Mouse (Mus musculus) thymus, postnatal 36 days (tissue): Measurements from ENCODE around the gene Zscan2.

Source experiments
- DNase-seq, 2 experiments: peaks; one replicate each; pipeline ENCODE4 v3.0.0; 2022; ENCODE audit warnings: mixed read lengths in 2 of 2

The Zscan2 gene

GRCm38 (mm10) chr7:80860729-80861274, at the start of gene Zscan2:
Zscan2 (plus strand) TSS chr7:80860920.
- peak; percentile 88 to 92 for DNase-seq

DNA sequence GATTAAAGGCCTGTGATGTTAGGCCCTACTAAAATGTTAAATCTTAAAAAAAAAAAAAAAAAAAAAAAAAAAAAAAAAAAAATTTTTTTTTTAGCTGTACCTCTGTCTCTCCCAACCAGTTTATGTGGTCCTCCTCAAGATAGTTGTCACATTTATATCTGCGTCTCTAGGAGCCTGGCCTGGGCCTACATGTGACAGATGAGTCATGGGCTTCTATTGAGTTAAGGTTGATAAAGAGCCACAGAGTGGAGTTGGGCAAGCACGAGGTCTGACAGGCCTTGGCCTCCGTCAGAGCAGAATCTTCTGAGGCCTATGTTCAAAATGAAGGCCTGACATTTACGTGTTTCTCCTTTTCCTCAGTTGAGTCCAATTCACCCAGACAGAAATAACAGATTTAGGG, 47.3 kb upstream of the Zscan2 start:
- no peak for DNase-seq

- DNase-seq: no peak
These were observed 44.1 kb upstream of the Zscan2 start for GRCm38 (mm10) chr7:80816641-80817040.

DNA sequence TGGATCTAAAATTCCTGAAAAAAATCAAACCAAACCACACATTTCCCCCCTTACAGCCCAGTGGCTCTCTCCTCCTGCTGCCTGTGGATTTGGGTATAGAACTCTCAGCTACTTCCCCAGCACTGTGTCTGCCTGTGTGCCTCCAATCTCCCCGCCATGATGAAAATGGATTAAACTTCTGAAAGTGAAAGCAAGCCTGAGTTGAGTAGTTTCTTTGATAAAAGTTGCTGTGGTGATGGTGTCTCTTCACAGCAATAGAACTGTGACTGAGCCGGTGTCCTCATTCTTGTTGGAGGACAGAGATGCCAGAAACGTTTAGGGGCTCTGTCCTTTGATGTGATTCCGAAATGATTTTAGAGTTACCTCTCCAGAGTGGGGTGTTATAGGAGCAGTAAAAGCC, 39.9 kb upstream of the Zscan2 start:
- DNase-seq: no peak

- no peak for DNase-seq
These were observed 37.5 kb upstream of the Zscan2 start for GRCm38 (mm10) chr7:80823267-80823666.

GRCm38 (mm10) chr7:80823875-80824682, 36.6 kb upstream of the Zscan2 start:
- no peak for DNase-seq

DNA sequence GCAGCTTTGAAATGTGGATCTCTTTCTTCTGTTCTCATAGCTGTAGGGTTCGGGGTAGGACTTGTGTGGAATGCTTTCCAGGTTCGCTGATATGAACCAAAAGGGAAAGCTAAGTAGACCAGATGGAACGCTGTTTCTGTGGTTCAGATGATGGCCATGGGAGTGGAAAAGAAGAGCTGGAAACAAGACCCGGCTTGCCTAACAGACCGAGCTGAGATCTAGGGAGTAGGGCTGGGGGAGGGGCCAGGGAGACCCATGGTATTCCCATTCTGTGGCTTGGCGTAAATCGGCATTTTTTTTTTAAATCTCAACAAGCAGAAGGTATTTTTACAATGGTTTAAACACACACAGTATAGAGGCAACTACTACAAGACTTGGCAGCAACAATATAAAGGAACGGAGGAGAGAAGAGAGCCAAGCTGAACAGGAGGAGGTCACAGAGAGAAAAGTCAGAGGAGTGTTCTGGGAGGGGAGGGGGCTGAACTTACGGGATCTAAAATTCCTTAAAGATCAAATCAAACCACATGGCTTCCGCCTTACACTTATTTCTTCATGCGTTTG, 34.8 kb upstream of the Zscan2 start, which contains the start of gene Iqgap1:
Iqgap1 (minus strand) TSS at position 132 of the 561 bp plus-strand sequence.
- no peak for DNase-seq

DNA sequence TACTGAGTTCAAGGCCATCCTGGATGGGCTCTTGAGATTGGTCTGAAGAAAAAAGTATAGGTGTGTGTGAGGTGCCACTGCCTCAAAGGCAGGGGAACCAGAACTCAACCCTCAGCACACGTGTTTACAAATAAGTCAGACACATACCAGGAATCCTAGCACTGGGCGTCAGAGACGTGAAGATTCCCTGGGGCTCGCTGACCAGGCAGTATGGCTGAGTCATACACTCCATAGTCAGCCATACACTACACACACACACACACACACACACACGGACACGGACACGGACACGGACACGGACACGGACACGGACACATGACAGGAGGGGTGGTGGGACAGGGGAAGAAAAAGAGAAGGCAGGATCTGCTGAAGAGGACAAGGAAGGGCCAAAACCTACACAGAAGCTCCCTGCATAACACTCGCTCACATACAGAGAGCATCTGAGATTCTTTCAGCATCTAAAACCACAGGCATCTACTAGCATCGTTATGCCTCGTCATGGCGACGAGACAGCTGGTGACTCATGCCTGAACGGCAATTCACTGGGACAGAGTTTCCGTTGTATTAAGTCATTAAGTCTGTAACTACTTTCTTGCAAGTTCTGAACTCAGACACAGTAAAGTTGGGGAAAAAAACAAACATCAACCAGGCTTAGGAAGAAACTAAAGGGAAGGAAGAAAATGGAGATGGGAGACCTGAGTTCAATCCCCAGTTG, 32.4 kb upstream of the Zscan2 start:
- peak; percentile 43 to 63 for DNase-seq

- peak in 1 of 2 experiments; percentile 17 for DNase-seq
These were observed 30.4 kb upstream of the Zscan2 start for GRCm38 (mm10) chr7:80830193-80830803.

GRCm38 (mm10) chr7:80832191-80832590, 28.5 kb upstream of the Zscan2 start:
- peak; percentile 62 to 74 for DNase-seq

DNA sequence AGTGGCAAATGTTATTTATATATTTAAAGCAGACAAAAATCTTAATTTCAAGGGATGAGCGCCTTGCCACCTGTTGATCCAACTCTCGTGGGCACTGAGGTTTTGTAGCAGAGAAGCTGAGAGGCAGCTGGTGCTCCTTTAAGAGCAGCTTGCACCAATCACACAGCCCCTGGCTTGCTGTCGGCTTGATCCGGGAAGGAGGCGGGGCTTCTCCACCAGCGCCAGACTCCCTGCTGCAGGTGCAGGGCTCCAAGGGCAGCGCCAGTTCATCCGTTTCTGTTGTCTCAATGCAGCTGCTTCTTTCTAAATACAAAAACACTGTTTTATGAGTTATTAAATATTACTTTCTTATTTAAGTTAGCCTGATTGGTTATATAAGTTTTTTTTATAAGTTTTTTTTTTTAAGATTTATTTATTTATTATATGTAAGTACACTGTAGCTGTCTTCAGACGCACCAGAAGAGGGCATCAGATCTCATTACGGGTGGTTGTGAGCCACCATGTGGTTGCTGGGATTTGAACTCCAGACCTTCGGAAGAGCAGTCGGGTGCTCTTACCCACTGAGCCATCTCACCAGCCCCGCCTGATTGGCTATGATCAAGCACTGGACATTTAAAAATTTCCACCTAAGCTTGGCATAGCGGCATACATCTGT, 27.6 kb upstream of the Zscan2 start:
- DNase-seq: peak; percentile 87 to 95

- DNase-seq: peak; percentile 41 to 63
These were observed 26.8 kb upstream of the Zscan2 start for GRCm38 (mm10) chr7:80833651-80834532.

DNA sequence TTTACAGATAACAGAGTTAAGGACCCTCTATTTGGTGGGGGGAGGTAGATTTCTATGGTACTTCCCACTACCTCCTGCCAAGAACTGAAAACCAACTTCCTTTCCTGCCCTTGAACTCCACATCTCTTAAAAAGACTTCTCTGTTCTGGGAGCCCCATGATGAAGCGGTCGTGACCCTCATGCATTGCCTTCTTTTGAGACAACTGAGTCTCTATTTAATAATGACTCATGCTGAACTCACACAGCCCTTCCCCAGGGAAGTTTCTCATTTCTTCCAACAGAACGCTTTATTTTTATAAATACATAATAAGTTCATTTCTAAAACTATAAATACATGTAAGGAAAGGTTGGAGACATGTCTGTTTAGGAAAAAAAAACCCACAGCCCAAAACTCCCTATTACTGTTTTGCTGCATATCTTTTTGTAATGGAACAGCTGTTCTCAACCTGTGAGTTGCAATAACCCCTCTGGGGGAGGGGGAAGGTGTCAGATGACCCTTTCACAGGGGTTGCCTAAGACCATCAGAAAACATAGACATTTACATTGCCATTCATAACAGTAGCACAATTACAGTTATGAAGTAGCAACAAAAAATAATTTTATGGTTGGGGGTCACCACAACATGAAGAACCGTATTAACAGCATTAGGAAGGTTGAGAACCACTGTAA, 24.6 kb upstream of the Zscan2 start:
- no peak for DNase-seq

DNA sequence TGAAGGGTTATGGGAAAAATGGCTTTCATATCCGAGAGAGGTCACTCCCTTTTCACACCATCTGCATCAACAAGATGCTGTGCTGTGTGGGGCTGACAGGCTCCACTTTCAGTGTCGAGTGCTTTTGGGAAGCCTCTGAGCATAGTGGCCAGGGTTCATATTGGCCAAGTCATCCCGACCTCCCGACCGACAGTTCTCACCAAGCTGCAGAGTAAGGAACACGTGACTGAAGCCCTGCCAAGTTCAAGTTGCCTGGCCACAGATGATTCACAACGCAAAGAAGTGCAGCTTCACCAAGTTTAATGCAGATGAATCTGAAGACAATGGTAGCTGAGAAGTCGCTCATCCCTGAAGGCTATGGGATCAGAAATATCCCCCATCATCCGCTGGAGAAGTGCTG, 23.0 kb upstream of the Zscan2 start:
- DNase-seq: no peak

DNA sequence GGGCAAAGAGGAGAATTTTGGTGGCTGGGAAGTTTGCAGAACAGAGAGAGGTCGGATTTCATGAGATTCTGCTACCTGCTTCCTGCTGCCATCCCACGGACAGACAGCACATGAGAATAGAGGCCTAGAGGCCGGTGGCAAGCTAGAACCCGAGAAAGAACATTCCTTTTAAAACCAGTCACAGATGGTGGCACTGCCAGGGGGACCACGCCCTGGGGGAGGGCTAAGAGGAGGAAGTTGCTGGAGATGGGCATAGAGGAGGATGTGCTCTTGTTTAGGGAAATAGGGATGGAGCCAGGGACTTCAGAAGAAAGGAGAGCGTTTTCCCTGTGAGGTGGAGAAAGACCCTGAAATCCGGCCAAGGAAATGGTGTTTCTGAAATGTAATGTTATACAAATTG, 22.5 kb upstream of the Zscan2 start:
- no peak for DNase-seq

- DNase-seq: no peak
These were observed 21.0 kb upstream of the Zscan2 start for GRCm38 (mm10) chr7:80839755-80840154.

- DNase-seq: no peak
These were observed 20.5 kb upstream of the Zscan2 start for GRCm38 (mm10) chr7:80840241-80840640.

DNA sequence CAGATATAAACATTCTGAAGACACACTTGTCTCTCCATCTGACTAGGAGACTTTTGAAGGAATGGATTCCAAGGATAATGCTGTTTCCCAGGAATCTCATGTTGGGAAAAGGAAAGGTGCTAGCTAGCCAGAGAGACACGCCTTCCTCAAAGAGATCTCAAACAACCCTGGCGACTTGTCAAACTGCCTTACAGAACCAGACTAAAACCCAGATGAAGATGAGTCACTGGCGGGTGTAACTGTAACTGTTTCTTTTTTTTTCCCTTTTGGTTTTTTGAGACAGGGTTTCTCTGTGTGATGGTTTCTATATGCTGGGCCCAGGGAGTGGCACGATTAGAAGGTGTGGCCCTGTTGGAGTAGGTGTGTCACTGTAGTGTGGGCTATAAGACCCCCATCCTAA, 19.8 kb upstream of the Zscan2 start:
- DNase-seq: no peak

DNA sequence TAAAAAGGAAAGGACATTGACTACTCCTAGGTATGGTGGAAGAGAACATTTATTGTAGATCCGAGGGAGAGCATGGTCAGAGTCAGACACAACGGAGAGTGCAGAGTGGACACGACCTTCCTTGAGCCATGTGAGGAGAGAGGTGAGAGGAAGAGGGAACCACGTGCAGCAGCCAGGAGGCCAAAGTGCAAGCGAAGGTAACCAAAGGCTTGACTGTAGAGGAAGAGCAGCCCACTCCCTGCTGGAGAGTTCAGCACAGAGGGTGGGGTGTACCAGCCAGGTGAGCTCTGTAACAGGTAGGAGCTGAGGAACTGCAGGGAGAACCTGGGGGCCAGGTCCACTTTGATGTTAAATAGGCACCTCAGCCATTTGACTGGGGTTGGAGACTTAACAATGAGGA, 18.6 kb upstream of the Zscan2 start:
- DNase-seq: no peak

DNA sequence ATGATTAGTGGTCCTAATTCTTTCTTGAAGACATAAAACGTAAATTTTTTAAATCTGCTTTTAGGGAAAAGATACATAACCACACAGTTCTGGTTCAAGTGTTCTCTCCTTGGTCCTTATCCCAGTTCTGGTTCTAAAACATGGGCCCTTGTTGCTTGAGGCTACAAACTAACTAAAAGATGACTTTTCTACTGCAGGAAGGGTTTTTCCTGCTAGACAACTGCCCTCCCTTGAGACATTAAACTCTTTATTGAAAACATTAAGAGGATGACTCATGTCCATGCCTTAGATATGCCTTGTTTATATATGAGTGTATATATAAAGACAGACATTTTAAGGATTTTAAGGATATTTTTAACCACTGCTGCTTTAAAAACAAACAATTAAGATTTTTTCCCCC, 17.5 kb upstream of the Zscan2 start:
- DNase-seq: no peak
